Mouse (Mus musculus): ENCODE data around the gene Cacna1b. TPM values are rescaled to one million over a fixed set of nuclear protein-coding genes. Genes with fewer than 3 reads are reported as not detected.

Gene Cacna1b
- total RNA-seq, 2 experiments from 2014 or later: 0.23 to 0.27 TPM

GRCm38 (mm10) chr2:24659150-24659775 is 103.7 kb downstream of the Cacna1b start:
- DNase-seq (ENCODE audit: low spot score in 2 of 2): no peak

DNA sequence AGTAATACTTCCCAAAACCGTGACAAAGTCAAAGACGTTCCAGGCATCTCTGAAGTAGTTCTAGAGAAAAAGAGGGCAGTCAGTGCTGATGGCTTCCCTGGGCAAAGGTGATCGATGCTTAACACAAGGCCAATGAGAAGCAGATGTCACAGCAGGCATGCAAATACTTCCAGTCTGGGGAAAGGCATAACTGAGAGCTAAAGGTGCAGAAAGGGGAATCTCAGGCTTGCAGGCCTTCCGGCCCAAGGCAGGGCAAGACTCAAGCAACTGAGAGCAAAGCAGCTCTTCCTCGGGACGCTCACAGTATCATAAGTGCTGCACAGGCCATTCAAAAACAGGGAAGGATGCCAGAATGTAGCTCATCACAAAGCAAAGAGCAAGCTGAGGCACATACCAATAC is 114.4 kb downstream of the Cacna1b start:
- DNase-seq (ENCODE audit: low spot score in 2 of 2): no peak

GRCm38 (mm10) chr2:24646452-24647146 is 116.4 kb downstream of the Cacna1b start:
- no peak for DNase-seq (ENCODE audit: low spot score in 2 of 2)

- DNase-seq (ENCODE audit: low spot score in 2 of 2): no peak
Observed at GRCm38 (mm10) chr2:24642834-24643233, 120.1 kb downstream of the Cacna1b start.

DNA sequence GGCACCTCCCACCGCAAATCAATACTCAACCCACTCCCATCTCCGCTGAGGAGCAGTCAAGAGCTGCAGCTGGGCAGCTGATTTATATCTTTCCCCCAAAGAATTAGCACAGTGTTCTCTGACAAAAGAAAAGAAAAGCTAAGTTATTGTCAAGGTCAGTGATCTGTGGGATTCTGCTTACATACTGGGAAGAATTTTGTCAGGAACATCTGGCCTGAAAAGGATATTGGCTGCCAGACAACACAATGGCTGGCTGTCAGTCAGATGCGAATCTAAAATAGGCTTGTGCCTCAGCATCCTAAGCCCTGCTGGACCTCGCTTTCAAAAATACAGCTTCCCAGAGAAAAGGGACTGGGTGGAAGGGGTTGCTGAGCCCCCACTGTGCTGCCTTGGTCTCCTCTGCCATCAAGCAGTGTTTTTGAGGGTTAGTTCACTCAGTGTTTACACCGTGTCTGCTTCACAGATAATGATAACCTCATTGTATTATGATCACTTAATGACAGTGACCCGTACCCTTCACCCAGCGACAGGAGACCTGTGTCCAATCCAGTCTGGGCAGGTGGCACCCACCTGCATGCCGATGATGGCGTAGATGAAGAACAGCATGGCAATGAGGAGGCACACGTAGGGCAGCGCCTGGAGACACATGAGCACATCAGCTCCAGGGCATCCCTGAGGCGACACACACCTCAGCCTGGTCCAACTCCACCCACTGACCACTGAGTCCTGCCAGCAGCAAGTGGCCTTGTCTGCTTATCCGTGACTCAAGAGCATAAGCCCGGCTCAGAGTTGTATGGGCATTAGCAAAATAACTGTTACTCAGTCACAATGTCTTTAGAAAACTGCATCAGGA is 124.6 kb downstream of the Cacna1b start:
- no peak for DNase-seq (ENCODE audit: low spot score in 2 of 2)

DNA sequence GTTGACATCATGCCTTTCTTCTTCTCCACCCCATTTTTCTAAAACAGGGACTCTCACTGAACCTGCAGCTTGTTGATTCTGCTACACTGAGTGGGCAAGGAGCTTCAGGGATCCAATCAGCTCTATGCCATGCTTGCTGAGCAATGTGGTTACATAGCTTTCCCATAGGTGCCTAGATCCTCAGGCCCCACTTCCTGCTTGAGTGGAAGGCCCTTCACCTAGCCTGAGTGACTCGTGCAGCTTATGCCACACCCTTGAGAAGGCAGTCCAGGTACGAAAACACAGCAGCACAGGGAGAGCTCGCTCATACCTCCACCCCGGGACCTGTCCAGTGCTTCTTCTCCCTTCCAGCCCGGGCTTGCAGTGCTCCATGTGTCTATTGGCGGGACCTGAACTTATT is 129.3 kb downstream of the Cacna1b start:
- no peak for DNase-seq (ENCODE audit: low spot score in 2 of 2)

- DNase-seq (ENCODE audit: low spot score in 2 of 2): no peak
Observed at GRCm38 (mm10) chr2:24617141-24617540, 145.8 kb downstream of the Cacna1b start.

DNA sequence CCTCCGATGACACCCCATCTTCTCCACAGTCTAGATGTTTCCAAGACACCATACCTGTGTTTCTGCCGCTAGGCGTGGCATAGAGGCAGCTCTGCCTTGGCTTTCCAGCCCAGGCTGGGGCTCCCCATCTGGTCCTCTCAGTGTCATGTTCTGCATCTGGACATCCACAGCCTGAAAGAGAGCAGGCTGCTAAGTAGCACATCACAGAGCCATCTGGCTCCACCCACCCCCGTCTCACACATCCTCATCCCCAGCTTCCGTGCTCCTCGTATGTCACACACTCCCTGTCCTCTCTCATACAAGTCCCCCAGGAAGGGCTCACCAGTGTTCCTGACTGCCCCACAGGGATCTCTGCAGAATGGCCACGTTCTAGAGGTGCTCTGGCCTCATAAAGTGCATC is 153.2 kb downstream of the Cacna1b start:
- no peak for DNase-seq (ENCODE audit: low spot score in 2 of 2)

DNA sequence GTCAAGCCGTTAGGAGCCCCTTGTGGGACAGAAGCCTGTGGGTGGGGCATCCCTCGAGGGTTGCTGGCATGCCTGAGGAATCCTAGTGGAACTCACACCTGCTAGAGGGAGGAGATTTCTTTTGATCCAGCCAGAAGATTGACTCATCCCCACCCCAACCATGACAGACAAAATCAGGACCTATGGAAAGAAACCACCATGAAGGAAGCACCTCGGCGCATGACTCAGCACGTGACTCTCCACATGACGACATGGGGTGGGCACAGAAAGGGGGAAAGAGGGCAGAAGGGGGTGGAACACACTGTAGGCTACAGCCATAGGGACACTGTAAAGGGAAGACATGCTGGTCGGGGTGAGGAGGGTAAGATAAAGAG is 154.2 kb downstream of the Cacna1b start:
- DNase-seq (ENCODE audit: low spot score in 2 of 2): no peak

DNA sequence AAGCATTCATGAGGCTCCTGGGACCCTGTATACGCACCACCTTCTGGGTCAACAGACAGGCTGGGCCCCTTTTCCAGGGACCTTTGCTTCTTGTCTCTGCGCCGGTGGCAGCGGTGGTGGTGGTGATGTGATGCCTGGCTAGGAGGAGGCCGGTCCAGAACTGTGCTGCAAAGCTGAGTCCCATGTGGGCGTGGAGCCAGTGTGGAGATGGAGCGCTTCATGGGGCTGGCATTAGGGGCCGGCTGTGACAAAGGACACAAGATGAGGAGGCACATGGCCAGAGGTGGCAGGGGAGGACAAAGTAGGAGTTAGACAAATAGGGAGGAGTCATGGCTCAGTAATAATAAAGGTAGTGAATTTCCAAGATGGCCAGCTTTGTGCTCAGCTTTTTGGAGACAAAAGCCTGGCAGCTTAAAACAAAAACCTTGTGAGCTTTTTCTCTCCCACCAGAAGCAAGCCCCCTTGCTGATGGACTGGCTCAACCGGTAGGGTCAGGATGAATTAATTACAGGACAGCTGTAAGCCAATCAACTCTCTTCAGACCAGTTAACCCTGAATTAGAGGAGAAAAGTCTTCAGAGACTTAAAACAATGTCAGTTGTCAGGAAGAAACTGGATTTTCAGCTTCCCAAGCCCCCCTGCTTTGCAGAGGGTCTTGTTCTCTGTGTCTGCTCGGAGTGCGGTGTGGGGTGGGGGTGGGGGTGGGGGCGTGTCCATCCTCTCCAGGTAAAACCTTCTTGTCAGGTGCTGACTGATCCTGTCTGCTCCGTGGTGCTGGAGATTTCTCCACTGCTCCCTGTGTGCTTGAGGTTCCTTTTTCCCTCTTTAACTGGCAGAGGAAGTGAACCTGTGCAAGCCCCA is 154.8 kb downstream of the Cacna1b start:
- DNase-seq (ENCODE audit: low spot score in 2 of 2): no peak

GRCm38 (mm10) chr2:24606531-24606930 is 156.4 kb downstream of the Cacna1b start:
- DNase-seq (ENCODE audit: low spot score in 2 of 2): no peak

DNA sequence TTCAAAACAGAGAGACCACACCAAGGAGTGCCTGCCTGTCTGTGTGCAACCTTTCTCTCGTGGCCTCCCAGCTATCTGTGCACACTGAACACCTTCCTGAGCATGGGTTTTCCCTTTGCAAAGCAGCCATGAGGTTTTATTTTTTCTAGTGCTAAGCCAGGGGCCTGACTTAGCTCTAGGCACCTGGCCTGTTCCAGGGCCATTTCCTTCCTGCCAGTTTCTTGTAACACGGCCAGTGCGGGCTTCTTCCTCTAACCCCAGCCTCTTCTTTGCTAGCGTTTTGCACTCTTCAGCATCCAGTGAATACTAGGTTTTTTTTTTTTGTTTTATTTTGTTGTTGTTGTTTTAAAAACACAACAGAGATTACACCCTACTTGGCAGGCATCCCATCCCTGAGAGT is 157.9 kb downstream of the Cacna1b start:
- no peak for DNase-seq (ENCODE audit: low spot score in 2 of 2)

- no peak for DNase-seq (ENCODE audit: low spot score in 2 of 2)
Observed at GRCm38 (mm10) chr2:24589426-24589825, 173.5 kb downstream of the Cacna1b start.

- DNase-seq (ENCODE audit: low spot score in 2 of 2): no peak
Observed at GRCm38 (mm10) chr2:24587999-24588398, 175.0 kb downstream of the Cacna1b start.

- peak; percentile 31 to 58 for DNase-seq (ENCODE audit: low spot score in 2 of 2)
Observed at GRCm38 (mm10) chr2:24574616-24575015, 188.3 kb downstream of the Cacna1b start.

GRCm38 (mm10) chr2:24570917-24571316 is 192.0 kb downstream of the Cacna1b start:
- DNase-seq (ENCODE audit: low spot score in 2 of 2): no peak

GRCm38 (mm10) chr2:24568555-24568954 is 194.4 kb downstream of the Cacna1b start:
- no peak for DNase-seq (ENCODE audit: low spot score in 2 of 2)

DNA sequence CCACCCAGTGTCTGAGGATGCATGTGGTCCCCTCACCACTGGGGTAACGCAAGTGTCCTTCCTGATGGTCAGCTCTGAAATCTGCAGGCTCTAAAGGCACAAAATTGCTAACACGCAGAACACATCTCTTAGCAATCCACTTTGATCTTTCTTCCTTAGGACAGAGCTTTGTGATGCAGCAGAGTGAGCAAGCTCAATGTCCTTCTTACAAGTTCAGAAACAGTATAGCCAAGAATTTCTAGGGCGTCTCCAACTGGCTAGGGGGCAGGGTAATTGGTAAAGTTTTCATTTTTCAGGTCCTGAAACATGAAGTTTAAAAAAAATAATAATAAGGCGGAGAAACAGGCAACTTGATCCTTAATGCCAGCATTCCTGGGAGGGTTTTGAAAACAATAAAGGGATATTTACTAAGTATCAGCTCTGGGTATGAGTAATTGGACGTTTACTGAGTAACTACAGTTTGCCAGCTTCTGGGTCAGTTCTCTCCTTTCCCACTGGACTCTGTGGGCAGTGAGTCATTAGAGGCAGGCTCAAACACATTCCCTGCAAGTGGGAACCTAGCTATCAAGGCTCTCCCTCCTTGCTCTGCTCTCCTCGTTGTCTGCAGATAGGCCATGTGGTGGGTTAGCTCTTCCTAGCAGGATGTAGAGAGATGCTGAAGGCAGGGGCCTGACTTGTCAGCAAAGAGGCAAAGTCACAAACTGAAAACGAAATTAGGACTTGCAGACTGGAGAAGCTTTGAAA is 200.2 kb downstream of the Cacna1b start:
- no peak for DNase-seq (ENCODE audit: low spot score in 2 of 2)

DNA sequence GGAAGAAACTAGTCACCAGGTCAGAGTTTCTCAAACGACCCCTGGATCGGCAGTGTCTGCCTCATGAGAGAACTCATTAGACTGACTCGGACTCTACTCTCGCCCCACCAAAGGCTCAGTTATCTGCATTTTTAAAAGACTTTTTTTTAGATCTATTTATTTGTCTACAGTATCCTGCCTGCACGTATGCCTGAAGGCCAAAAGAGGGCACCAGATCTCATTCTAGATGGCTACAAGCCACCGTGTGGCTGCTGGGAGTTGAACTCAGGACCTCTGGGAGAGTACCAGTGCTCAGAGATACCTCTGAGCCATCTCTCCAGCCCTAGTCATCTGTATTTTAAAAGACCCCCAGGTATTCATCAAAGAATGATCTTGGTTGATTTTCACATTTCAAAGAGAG is 201.0 kb downstream of the Cacna1b start:
- DNase-seq (ENCODE audit: low spot score in 2 of 2): no peak

- no peak for DNase-seq (ENCODE audit: low spot score in 2 of 2)
Observed at GRCm38 (mm10) chr2:24560201-24560600, 202.8 kb downstream of the Cacna1b start.
